Mouse (Mus musculus) cortical plate, adult 2 months (tissue): ENCODE measurements around the gene Ptgds. TPM values are rescaled to one million over a fixed set of nuclear protein-coding genes. Genes with fewer than 3 reads are reported as not detected.

Experiments
- H3K27ac ChIP-seq: fragments of 200-500 bp; 2 replicates; pipeline ENCODE4 v1.5.1; 2012; ENCODE audit warnings: low read length, control low read depth, inconsistent platforms; ENCODE audit not compliant: insufficient read depth
- H3K4me1 ChIP-seq: fragments of 200-500 bp; 2 replicates; pipeline ENCODE4 v1.6.1; 2011; ENCODE audit warnings: low read length; ENCODE audit not compliant: control insufficient read depth, insufficient read depth
- H3K4me3 ChIP-seq: fragments of 200-500 bp; 2 replicates; pipeline ENCODE4 v1.5.1; 2011; ENCODE audit warnings: mild to moderate bottlenecking, low read length, control low read depth; ENCODE audit not compliant: insufficient read depth
- CTCF ChIP-seq: fragments of 200-500 bp; IDR thresholded peaks from 2 replicates; pipeline ENCODE4 v1.5.1; 2011; ENCODE audit warnings: mild to moderate bottlenecking, control low read depth, low read length; ENCODE audit not compliant: insufficient read depth; ENCODE audit errors: extremely low read depth
- POLR2A ChIP-seq: fragments of 200-500 bp; IDR thresholded peaks from 2 replicates; pipeline ENCODE4 v1.6.1; 2011; ENCODE audit warnings: mild to moderate bottlenecking, low read length, control low read depth; ENCODE audit not compliant: insufficient read depth; ENCODE audit errors: extremely low read depth
- polyA plus RNA-seq: library from polyadenylated mRNA; depleted of rRNA; stranded (reverse); fragments of >200 nt; gene quantifications from 2 replicates; pipeline ENCODE4 v1.2.3, GENCODE M21; 2012; rRNA removed

Gene Ptgds
- polyA plus RNA-seq, 1 experiment, result 2,426 TPM

DNA sequence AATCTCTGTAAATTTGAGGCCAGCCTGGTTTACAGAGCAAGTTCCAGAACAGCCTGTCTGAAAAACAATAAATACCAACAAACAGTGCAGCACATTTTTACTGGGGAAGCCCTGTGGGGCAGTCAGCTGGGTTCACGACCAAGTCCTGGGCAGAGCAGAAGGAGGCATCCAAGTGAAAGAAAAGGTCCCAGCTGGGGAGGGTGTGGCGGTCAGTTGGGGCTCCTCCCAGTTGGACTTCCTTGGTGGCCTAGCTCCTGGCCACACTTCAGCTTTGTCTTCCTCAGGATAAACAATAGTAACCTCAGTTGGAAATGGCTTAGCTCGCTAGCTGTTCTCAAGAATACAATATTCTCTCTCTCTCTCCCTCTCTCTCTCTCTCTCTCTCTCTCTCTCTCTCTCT is 52.4 kb downstream of the Ptgds start:
- Histone ChIP-seq H3K4me1 (no peaks in the 10 kb centered on the region), H3K4me3 (no peak overlapping the region), H3K27ac (no peak overlapping the region)
- no peak for TF ChIP-seq CTCF
- no peak for TF ChIP-seq POLR2A

Other genes with a start within 250 kb of the Ptgds start
- gene Tubb4b, start 245.3 kb downstream of the Ptgds start, polyA plus RNA-seq, result 527 and 537 TPM in 2 replicates
- gene Slc34a3, start 235.7 kb downstream of the Ptgds start, polyA plus RNA-seq, result 0.26 and 0.44 TPM in 2 replicates
- gene Rnf224, start 233.3 kb downstream of the Ptgds start, polyA plus RNA-seq, result not detected in 2 replicates
- gene Rnf208, start 227.8 kb downstream of the Ptgds start, polyA plus RNA-seq, result 314 and 325 TPM in 2 replicates
- 0.21 and 0.57 TPM in 2 replicates for gene Cysrt1, start 227.6 kb downstream of the Ptgds start, polyA plus RNA-seq
- gene AL732309.1, start 223.2 kb downstream of the Ptgds start, polyA plus RNA-seq, result 14.0 and 15.5 TPM in 2 replicates
- 33.8 and 36.0 TPM in 2 replicates for gene Tmem203, start 214.6 kb downstream of the Ptgds start, polyA plus RNA-seq
- 14.0 and 22.0 TPM in 2 replicates for gene Tprn, start 207.4 kb downstream of the Ptgds start, polyA plus RNA-seq
- 87.9 and 93.2 TPM in 2 replicates for gene Ssna1, start 197.6 kb downstream of the Ptgds start, polyA plus RNA-seq
- 75.7 and 76.5 TPM in 2 replicates for gene Anapc2, start 197.6 kb downstream of the Ptgds start, polyA plus RNA-seq
- not detected in 2 replicates for gene Tmem210, start 181.9 kb downstream of the Ptgds start, polyA plus RNA-seq
- gene Lrrc26, start 180.1 kb downstream of the Ptgds start, polyA plus RNA-seq, result not detected in 2 replicates
- 336 and 340 TPM in 2 replicates for gene Grin1, start 150.9 kb downstream of the Ptgds start, polyA plus RNA-seq
- 27.0 and 28.4 TPM in 2 replicates for gene Man1b1, start 137.7 kb downstream of the Ptgds start, polyA plus RNA-seq
- 59.8 and 69.1 TPM in 2 replicates for gene Dpp7, start 113.7 kb downstream of the Ptgds start, polyA plus RNA-seq
- gene Uap1l1, start 104.4 kb downstream of the Ptgds start, polyA plus RNA-seq, result 16.6 and 20.4 TPM in 2 replicates
- 4.0 and 4.4 TPM in 2 replicates for gene Sapcd2, start 97.7 kb downstream of the Ptgds start, polyA plus RNA-seq
- gene Entpd2, start 74.2 kb downstream of the Ptgds start, polyA plus RNA-seq, result 15.8 and 19.0 TPM in 2 replicates
- 435 and 468 TPM in 2 replicates for gene Npdc1, start 70.7 kb downstream of the Ptgds start, polyA plus RNA-seq
- 0.38 and 0.48 TPM in 2 replicates for gene Fut7, start 46.8 kb downstream of the Ptgds start, polyA plus RNA-seq
- gene Abca2, start 41.3 kb downstream of the Ptgds start, polyA plus RNA-seq, result 105 and 109 TPM in 2 replicates
- gene Clic3, start 13.2 kb downstream of the Ptgds start, polyA plus RNA-seq, result 0.72 and 0.79 TPM in 2 replicates
- gene Paxx, start 9.0 kb downstream of the Ptgds start, polyA plus RNA-seq, result 137 TPM in 2 replicates
- gene Lcn12, start 23.9 kb upstream of the Ptgds start, polyA plus RNA-seq, result not detected in 2 replicates
- 44.3 and 46.1 TPM in 2 replicates for gene Fbxw5, start 30.7 kb upstream of the Ptgds start, polyA plus RNA-seq
- gene C8g, start 31.7 kb upstream of the Ptgds start, polyA plus RNA-seq, result 2.3 and 3.3 TPM in 2 replicates
- 8.4 and 9.1 TPM in 2 replicates for gene Traf2, start 76.9 kb upstream of the Ptgds start, polyA plus RNA-seq
- gene Edf1, start 87.8 kb upstream of the Ptgds start, polyA plus RNA-seq, result 270 and 276 TPM in 2 replicates
- gene Mamdc4, start 104.8 kb upstream of the Ptgds start, polyA plus RNA-seq, result 1.1 and 1.2 TPM in 2 replicates
- 123 and 129 TPM in 2 replicates for gene Phpt1, start 105.2 kb upstream of the Ptgds start, polyA plus RNA-seq
- gene Ajm1, start 111.7 kb upstream of the Ptgds start, polyA plus RNA-seq, result 115 and 125 TPM in 2 replicates
- gene Rabl6, start 138.5 kb upstream of the Ptgds start, polyA plus RNA-seq, result 158 and 162 TPM in 2 replicates
- gene Ccdc183, start 147.6 kb upstream of the Ptgds start, polyA plus RNA-seq, result 0.02 TPM in 1 of 2 replicates, not detected in the other
- gene Tmem141, start 152.0 kb upstream of the Ptgds start, polyA plus RNA-seq, result 73.9 and 82.8 TPM in 2 replicates
- gene Fcna, start 158.0 kb upstream of the Ptgds start, polyA plus RNA-seq, result 0.30 and 0.33 TPM in 2 replicates
- not detected in 2 replicates for gene Lcn8, start 183.1 kb upstream of the Ptgds start, polyA plus RNA-seq
- gene Lcn5, start 187.9 kb upstream of the Ptgds start, polyA plus RNA-seq, result not detected in 2 replicates
- gene Lcn6, start 206.7 kb upstream of the Ptgds start, polyA plus RNA-seq, result not detected in 2 replicates
- gene Lcn10, start 212.7 kb upstream of the Ptgds start, polyA plus RNA-seq, result not detected in 2 replicates
- gene Obp2a, start 230.0 kb upstream of the Ptgds start, polyA plus RNA-seq, result not detected in 2 replicates
- 99.6 and 101 TPM in 2 replicates for gene Bmyc, start 236.7 kb upstream of the Ptgds start, polyA plus RNA-seq